Mouse (Mus musculus) neural tube, embryonic 13.5 days (tissue): ENCODE data around the gene Plxnb2. TPM values are rescaled to one million over a fixed set of nuclear protein-coding genes. Genes with fewer than 3 reads are reported as not detected.
A peak's percentile ranks its signal among the peaks of the same experiment; 100 is the strongest.

Experiments used
- ATAC-seq: fragments of 200-750 bp; cut with Nextera tagmentation; 2 replicates; pipeline ENCODE4 v1.8.0; 2017; ENCODE audit warnings: low read depth, mild to moderate bottlenecking, moderate TSS enrichment, moderate library complexity
- H3K27ac ChIP-seq: fragments of 300-500 bp; sonication (generic); replicated peaks from 2 replicates; pipeline ENCODE4 v1.5.1; 2015; ENCODE audit warnings: moderate library complexity, mild to moderate bottlenecking, inconsistent platforms
- H3K27me3 ChIP-seq: fragments of 300-500 bp; sonication (generic); 2 replicates; pipeline ENCODE4 v1.6.1; 2015; ENCODE audit warnings: mild to moderate bottlenecking, inconsistent platforms
- H3K36me3 ChIP-seq: fragments of 300-500 bp; sonication (generic); 2 replicates; pipeline ENCODE4 v1.6.1; 2015; ENCODE audit warnings: mild to moderate bottlenecking, inconsistent platforms
- H3K4me1 ChIP-seq: fragments of 300-500 bp; sonication (generic); replicated peaks from 2 replicates; pipeline ENCODE4 v1.6.1; 2015; ENCODE audit warnings: inconsistent platforms
- H3K4me2 ChIP-seq: fragments of 300-500 bp; sonication (generic); 2 replicates; pipeline ENCODE4 v1.6.1; 2015; ENCODE audit warnings: inconsistent platforms, mild to moderate bottlenecking, moderate library complexity
- H3K4me3 ChIP-seq: fragments of 300-500 bp; sonication (generic); 2 replicates; pipeline ENCODE4 v1.5.1; 2015; ENCODE audit warnings: mild to moderate bottlenecking, inconsistent platforms
- H3K9ac ChIP-seq: fragments of 300-500 bp; sonication (generic); 2 replicates; pipeline ENCODE4 v1.6.1; 2015; ENCODE audit warnings: moderate library complexity, mild to moderate bottlenecking, inconsistent platforms
- H3K9me3 ChIP-seq: fragments of 300-500 bp; sonication (generic); 2 replicates; pipeline ENCODE4 v1.6.1; 2016; ENCODE audit warnings: inconsistent platforms
- WGBS: fragments of 180-500 bp; shearing (Covaris S2); methylation state at CpG from one replicate; pipeline ENCODE4 v1.1.7; 2015; 5-methylcytosine and 5-hydroxymethylcytosine counted together
- polyA plus RNA-seq: library from polyadenylated mRNA; unstranded; fragments of >200 nt; fragmentation: Nextera tagmentation; extraction: Ambion mirVana; gene quantifications from 2 replicates; pipeline ENCODE4 v1.2.1, GENCODE M21; 2015

The Plxnb2 gene
- polyA plus RNA-seq, 1 experiment from 2014 or later = 89.8 TPM

- peaks cover 36% of the 10 kb centered on the region for H3K36me3 ChIP-seq
- H3K27ac ChIP-seq = peak overlapping the region; percentile 81
- H3K4me3 ChIP-seq = peak overlapping the region; percentile 67
- H3K27me3 ChIP-seq = no peaks in the 10 kb centered on the region
- WGBS = under 1% methylated on average over 27 of the region's 27 CpGs
- H3K4me1 ChIP-seq = peaks cover 42% of the 10 kb centered on the region
- H3K9ac ChIP-seq = peak overlapping the region; percentile 84
- H3K9me3 ChIP-seq = no peaks in the 10 kb centered on the region
- peak; percentile 33; the same call in 1 of the 2 replicates for ATAC-seq
- H3K4me2 ChIP-seq = peak overlapping the region; percentile 77
Measured at GRCm38 (mm10) chr15:89146537-89146936, 34.1 kb downstream of the Plxnb2 start.

GRCm38 (mm10) chr15:89145813-89146350, 34.7 kb downstream of the Plxnb2 start:
- 79% methylated on average over 24 of the region's 24 CpGs for WGBS
- Histone ChIP-seq H3K4me3 (peak overlapping the region; percentile 67), H3K4me2 (peak overlapping the region; percentile 77), H3K4me1 (peaks cover 45% of the 10 kb centered on the region), H3K27ac (no peak overlapping the region), H3K36me3 (peaks cover 36% of the 10 kb centered on the region), H3K9me3 (no peaks in the 10 kb centered on the region), H3K27me3 (peaks cover 5% of the 10 kb centered on the region; the same call in 1 of the 2 replicates), H3K9ac (peak overlapping the region; percentile 84)
- ATAC-seq = no peak

DNA sequence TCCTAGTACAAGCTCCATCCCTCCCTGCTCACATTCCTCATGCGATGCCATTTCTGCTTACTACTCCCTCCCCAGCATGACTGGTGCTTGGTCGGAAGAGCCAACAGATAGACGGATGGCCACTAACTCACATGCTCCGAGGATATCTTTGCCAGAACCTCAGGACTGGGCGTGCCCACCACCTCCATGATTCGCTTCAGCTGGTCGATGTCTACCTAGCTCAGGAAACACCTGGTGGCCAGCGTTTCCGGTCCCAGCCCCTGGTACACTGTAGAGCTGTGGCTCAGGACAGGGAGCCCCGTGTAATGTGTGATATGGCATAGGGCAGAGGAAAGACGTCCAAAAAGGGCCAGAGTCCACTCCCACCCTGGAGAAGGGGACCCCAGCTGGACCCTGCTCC, 35.6 kb downstream of the Plxnb2 start:
- Histone ChIP-seq H3K36me3 (peaks cover 36% of the 10 kb centered on the region), H3K4me1 (peaks cover 47% of the 10 kb centered on the region), H3K4me2 (no peak overlapping the region), H3K9ac (no peak overlapping the region), H3K4me3 (no peak overlapping the region), H3K27ac (no peak overlapping the region), H3K27me3 (peaks cover 14% of the 10 kb centered on the region), H3K9me3 (no peaks in the 10 kb centered on the region)
- no peak for ATAC-seq
- WGBS = 94% methylated on average over 11 of the region's 11 CpGs

GRCm38 (mm10) chr15:89143134-89143533, 37.5 kb downstream of the Plxnb2 start:
- H3K4me3 ChIP-seq = no peak overlapping the region
- no peak overlapping the region for H3K4me2 ChIP-seq
- no peak for ATAC-seq
- WGBS = 88% methylated on average over 2 of the region's 2 CpGs
- peaks cover 36% of the 10 kb centered on the region for H3K36me3 ChIP-seq
- H3K27me3 ChIP-seq = peaks cover 27% of the 10 kb centered on the region
- H3K9ac ChIP-seq = no peak overlapping the region
- H3K9me3 ChIP-seq = no peaks in the 10 kb centered on the region
- H3K27ac ChIP-seq = no peak overlapping the region
- peaks cover 41% of the 10 kb centered on the region for H3K4me1 ChIP-seq

- Histone ChIP-seq H3K4me3 (no peak overlapping the region), H3K27ac (no peak overlapping the region), H3K36me3 (peaks cover 36% of the 10 kb centered on the region), H3K9ac (no peak overlapping the region), H3K4me2 (no peak overlapping the region), H3K27me3 (peaks cover 27% of the 10 kb centered on the region), H3K4me1 (peaks cover 32% of the 10 kb centered on the region), H3K9me3 (no peaks in the 10 kb centered on the region)
- no peak for ATAC-seq
- 70% methylated on average over 4 of the region's 4 CpGs for WGBS
Measured at GRCm38 (mm10) chr15:89141905-89142304, 38.7 kb downstream of the Plxnb2 start.

GRCm38 (mm10) chr15:89141443-89141842, 39.1 kb downstream of the Plxnb2 start:
- no peak overlapping the region for H3K27ac ChIP-seq
- no peak for ATAC-seq
- H3K4me3 ChIP-seq = no peak overlapping the region
- WGBS = 24% methylated on average over 5 of the region's 5 CpGs
- peaks cover 27% of the 10 kb centered on the region for H3K4me1 ChIP-seq
- H3K4me2 ChIP-seq = no peak overlapping the region
- no peaks in the 10 kb centered on the region for H3K9me3 ChIP-seq
- peaks cover 36% of the 10 kb centered on the region for H3K36me3 ChIP-seq
- H3K9ac ChIP-seq = no peak overlapping the region
- peaks cover 27% of the 10 kb centered on the region for H3K27me3 ChIP-seq

DNA sequence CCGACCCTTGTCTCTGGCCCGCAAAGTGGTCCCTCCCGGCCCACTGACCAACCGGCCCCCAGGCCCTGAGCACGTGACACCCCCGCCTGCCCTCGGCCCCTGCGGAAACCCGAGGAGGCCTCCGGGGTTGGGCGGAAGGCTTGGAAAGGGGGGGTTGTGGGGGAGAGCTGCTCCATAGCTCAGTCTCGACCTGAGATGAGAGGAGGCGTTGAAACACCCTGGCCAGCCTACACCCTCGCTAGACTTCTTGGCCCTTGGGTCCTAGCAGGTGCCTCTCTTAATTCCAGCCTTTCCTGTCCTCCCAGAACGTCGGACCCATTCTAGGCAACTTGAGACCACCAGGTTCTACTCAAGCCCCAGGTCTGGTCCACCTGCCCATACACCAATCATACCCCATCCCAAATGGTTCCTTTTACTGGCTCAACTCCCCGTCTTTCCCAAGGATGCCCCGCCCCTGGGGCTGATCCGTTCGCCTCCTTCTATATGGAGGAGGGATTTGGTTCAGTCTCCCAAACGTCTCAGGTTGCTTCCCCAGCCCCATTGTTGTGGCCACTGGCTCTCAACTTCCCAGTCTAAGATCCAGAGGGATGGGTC, 39.8 kb downstream of the Plxnb2 start, which contains the start of gene Mapk12:
Mapk12 (minus strand) TSS at position 45 of the 594 bp plus-strand sequence.
- WGBS = under 1% methylated on average over 21 of the region's 21 CpGs

DNA sequence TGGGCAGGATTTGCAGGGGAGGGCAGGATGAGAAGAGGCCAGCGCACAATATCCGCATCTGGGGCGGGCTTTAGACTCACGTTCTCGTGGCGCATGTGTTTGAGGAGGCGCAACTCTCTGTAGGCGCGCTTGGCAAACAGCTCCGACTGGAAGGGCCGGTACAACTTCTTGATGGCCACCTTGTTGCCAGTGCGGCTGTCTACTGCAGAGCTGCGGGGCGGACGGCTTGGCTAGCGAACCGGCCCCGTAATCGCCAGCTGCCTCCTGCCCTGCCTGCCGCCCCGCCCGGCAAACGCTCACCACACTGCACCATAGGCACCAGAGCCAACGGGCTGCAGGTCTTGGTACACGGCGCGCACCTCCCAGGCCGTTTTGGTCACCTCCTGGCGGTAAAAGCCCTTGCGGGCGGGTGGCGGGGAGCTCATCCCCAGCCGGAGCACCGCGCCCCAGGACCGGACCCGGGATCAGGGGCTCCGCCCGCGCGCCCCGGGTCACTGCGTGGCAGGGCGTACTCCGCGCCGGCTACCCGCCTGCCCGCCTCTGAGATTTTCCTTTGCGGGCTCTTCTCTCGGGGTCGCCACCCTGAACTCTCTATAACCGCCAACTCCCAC, 40.4 kb downstream of the Plxnb2 start:
- Histone ChIP-seq H3K27ac (no peak overlapping the region), H3K36me3 (peaks cover 27% of the 10 kb centered on the region), H3K4me2 (peak overlapping the region; percentile 95), H3K9ac (peak overlapping the region; percentile 71), H3K9me3 (no peaks in the 10 kb centered on the region), H3K4me1 (peaks cover 22% of the 10 kb centered on the region), H3K27me3 (peaks cover 27% of the 10 kb centered on the region), H3K4me3 (peak overlapping the region; percentile 47)
- ATAC-seq = peak; percentile 45; the same call in 1 of the 2 replicates
- WGBS = under 1% methylated on average over 53 of the region's 53 CpGs

More for the DNA sequence above, 39.8 kb downstream of the Plxnb2 start, which contains the start of gene Mapk12:
- Histone ChIP-seq H3K9me3 (no peaks in the 10 kb centered on the region), H3K4me1 (peaks cover 22% of the 10 kb centered on the region), H3K27me3 (peaks cover 27% of the 10 kb centered on the region), H3K27ac (no peak within 1 kb of the TSS), H3K4me3 (peak within 1 kb of the TSS; percentile 47), H3K9ac (peak within 1 kb of the TSS; percentile 71), H3K36me3 (peaks cover 33% of the 10 kb centered on the region), H3K4me2 (peak within 1 kb of the TSS; percentile 95)
- peak; percentile 57 for ATAC-seq

DNA sequence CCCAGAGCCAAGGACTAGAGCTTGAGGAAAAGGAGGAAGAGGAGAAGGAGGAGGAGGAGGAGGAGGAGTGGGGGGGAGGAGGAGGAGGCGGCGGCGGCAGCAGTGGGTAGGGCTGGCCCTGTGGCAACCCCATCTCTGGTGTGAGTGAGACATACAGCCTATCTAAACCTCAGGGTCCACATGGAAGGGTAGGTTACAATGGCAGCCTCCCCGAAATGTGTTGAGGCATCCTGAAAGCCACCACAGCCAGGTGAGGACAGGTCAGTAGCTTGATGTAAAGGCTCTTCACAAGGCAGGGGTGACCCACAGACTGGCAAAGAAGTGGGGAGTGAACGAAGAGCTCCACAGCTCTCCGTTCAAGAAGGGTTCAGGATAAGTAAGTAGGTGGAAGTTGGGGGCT, 42.1 kb downstream of the Plxnb2 start:
- no peak overlapping the region for H3K4me2 ChIP-seq
- no peak for ATAC-seq
- H3K4me3 ChIP-seq = no peak overlapping the region
- H3K36me3 ChIP-seq = peaks cover 12% of the 10 kb centered on the region
- H3K27ac ChIP-seq = no peak overlapping the region
- H3K27me3 ChIP-seq = peaks cover 27% of the 10 kb centered on the region
- H3K9ac ChIP-seq = no peak overlapping the region
- H3K4me1 ChIP-seq = peaks cover 22% of the 10 kb centered on the region
- H3K9me3 ChIP-seq = no peaks in the 10 kb centered on the region
- 92% methylated on average over 6 of the region's 6 CpGs for WGBS

GRCm38 (mm10) chr15:89138046-89138405, 42.6 kb downstream of the Plxnb2 start:
- no peak for ATAC-seq
- WGBS = 88% methylated on average over 7 of the region's 7 CpGs
- no peak overlapping the region for H3K4me2 ChIP-seq
- no peak overlapping the region for H3K4me3 ChIP-seq
- peaks cover 22% of the 10 kb centered on the region for H3K4me1 ChIP-seq
- no peaks in the 10 kb centered on the region for H3K9me3 ChIP-seq
- H3K36me3 ChIP-seq = peaks cover 7% of the 10 kb centered on the region
- H3K27me3 ChIP-seq = peaks cover 27% of the 10 kb centered on the region
- no peak overlapping the region for H3K9ac ChIP-seq
- no peak overlapping the region for H3K27ac ChIP-seq

GRCm38 (mm10) chr15:89137378-89138045, 43.1 kb downstream of the Plxnb2 start:
- WGBS = 73% methylated on average over 11 of the region's 11 CpGs
- no peak for ATAC-seq

More at GRCm38 (mm10) chr15:89137378-89138045, 43.1 kb downstream of the Plxnb2 start:
- peaks cover 27% of the 10 kb centered on the region for H3K27me3 ChIP-seq
- peaks cover 2% of the 10 kb centered on the region; the same call in 1 of the 2 replicates for H3K36me3 ChIP-seq
- no peaks in the 10 kb centered on the region for H3K9me3 ChIP-seq
- no peak overlapping the region for H3K4me3 ChIP-seq
- peaks cover 22% of the 10 kb centered on the region for H3K4me1 ChIP-seq
- no peak overlapping the region for H3K9ac ChIP-seq
- no peak overlapping the region for H3K27ac ChIP-seq
- H3K4me2 ChIP-seq = no peak overlapping the region
